Mouse (Mus musculus) left cerebral cortex, adult 18-20 months (tissue): ENCODE data around the gene Galnt7. TPM values are rescaled to one million over a fixed set of nuclear protein-coding genes. Genes with fewer than 3 reads are reported as not detected.
"Not testable (repeated sequence)": the region's sequence is repeated elsewhere in the genome, so short reads cannot be mapped to it uniquely, and the experiment has no call there.

ENCODE experiments used
- DNase-seq, 2 experiments: peaks; one replicate each; pipeline ENCODE4 v3.0.0; 2021 to 2022; ENCODE audit warnings: low spot score in 2 of 2, mixed read lengths in 1 of 2
- total RNA-seq, 2 experiments: library from RNA; stranded (reverse); gene quantifications; 2 replicates each; pipeline ENCODE4 v1.2.3; 2021

Gene Galnt7
- total RNA-seq, 2 experiments from 2014 or later = 10.2 to 12.3 TPM

- no peak for DNase-seq
Observed at GRCm38 (mm10) chr8:57540951-57541350, 111.9 kb downstream of the Galnt7 start.

GRCm38 (mm10) chr8:57540110-57540838 is 112.6 kb downstream of the Galnt7 start:
- DNase-seq = peak; percentile 72 to 80

- no peak for DNase-seq
Observed at GRCm38 (mm10) chr8:57538601-57539000, 114.2 kb downstream of the Galnt7 start.

DNA sequence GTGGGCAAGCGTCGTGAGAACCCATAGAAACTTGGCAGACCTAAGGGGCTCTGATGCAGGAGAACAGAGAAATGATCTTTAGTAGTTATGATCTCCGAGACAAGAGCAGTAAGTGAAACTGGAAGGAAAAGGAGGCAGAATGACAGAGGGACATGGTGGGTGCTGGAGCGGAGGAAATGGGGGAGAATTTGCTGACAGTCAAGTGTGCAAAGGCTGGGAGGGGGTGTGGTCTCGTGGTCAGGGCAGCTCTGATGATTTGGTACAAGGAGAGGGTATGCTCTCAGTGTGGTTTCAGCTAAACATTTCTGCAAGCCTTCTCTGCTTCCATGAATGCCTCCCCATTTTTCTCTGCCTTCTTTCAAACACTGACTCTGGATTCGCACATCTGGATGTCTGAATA is 116.7 kb downstream of the Galnt7 start:
- no peak for DNase-seq

DNA sequence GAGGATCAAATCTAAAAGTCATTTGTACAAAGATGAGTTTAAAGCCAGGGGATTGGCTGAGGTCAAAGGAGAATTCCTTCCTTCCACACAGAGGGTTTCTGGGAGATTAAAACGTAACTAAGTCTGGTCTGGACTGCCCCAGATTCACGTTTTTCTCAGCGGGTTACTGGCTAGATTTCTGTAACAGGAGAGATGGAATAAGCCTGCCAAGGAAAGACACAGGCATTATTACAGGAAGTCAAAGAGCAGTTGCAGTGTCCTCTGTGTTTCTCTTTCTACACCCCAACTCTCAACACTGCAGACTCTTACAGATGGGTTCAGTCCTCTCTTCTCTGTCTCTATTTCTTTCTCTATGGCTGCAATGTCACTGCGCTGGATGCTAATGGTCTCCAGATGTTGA is 118.3 kb downstream of the Galnt7 start:
- DNase-seq = no peak

DNA sequence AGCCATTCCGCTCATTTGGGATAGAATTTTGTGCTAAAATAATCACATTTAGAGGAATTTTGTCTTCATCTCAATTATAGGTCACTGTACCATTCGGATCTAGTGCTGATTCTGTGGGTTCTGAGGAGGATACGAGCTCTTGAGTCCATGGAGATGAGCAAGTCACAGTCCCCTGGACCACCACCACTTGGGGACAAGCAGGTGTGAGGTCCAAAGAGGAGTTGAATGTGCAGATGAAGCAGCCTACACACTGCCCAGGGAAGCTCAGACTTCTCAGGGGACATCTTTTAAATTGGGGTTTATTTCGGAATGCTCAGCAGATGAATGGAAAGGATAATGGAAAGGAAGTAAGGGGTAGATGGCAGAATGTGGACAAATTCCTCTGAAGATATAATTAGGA is 119.7 kb downstream of the Galnt7 start:
- DNase-seq = no peak

DNA sequence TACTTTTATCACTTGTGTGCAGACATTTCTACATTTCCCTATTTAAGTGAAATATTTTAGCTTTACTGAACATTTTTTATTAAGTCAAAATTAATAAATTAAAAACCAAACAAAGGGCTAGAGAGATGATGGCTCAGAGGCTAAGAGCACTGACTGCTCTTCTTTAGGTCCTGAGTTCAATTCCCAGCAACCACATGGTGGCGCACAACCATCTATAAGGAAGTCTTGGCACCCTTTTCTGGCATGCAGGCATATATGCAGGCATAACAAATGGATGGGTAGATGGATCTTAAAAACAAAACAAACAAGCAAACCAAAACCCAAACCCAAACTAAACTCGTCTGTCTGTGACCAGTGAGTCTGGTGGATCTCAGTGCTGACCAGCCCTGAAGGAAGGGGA is 120.6 kb downstream of the Galnt7 start:
- no peak for DNase-seq

- peak; percentile 80 to 84 for DNase-seq
Observed at GRCm38 (mm10) chr8:57530666-57531349, 122.0 kb downstream of the Galnt7 start.

DNA sequence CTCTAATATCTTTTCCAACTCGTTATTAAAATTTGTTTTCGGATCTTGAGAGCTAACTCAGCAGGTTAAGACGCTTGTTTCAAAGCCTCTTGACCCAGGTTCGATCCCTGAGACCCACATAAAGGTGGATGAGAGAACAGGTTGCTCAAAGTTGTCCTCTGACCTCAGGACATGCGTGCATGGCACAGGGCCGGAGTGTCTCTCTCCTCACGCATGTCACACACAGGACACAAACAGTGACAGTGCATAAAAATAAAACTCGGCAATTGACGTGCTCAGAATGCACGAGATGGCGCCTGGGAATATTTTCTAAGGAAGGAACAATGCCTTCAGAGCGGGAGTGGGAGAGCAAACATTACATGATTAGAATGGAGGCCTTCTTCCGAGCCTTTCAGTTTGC is 122.6 kb downstream of the Galnt7 start:
- DNase-seq = no peak

DNA sequence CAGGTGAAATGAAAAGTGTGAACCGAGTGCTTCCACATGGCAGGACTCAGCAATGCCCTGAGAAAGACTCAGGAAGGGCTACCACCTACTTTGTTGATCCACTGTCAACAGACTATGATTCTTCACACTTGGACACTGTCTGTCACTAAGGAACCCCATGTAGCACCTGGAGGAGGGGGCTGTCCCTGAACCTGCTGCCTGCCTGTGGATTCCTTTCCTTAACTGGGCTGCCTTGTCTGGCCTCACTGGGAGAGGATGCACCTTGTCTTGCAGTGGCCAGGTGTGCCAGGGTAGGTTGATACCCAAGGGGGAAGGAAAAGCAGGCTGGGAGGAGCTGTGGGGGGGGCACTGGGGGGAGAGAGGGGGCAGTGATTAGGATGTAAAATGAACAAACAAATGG is 124.8 kb downstream of the Galnt7 start:
- DNase-seq = no peak

DNA sequence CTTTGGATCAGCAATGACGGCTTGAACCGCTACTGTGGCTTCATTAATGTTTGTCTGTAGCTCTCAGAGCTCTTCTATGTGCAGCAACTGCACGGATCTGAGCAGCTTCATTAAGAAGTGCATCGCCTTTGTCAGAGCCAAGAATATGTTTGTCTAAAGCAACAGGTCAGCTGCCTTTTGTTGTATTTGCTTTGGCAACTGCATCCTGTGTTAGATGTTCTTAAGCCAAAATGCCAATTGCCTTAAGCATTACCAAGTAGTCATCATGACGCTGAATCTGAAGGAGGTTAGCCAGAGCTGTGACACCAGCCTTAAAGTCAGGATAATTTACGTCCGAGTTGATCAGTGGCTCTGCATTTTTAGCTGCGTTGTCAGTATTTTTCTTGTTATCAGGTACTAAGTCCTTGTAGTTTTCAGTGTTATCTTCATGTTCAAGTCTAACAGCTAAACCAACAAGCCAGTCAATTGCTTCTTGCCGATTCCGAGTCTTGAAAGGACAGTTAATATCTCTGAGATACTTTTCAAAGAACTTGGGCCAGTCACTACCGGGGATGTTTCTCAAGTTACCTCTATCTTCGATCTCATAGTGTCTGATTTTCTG is 132.5 kb downstream of the Galnt7 start:
- DNase-seq = no peak

DNA sequence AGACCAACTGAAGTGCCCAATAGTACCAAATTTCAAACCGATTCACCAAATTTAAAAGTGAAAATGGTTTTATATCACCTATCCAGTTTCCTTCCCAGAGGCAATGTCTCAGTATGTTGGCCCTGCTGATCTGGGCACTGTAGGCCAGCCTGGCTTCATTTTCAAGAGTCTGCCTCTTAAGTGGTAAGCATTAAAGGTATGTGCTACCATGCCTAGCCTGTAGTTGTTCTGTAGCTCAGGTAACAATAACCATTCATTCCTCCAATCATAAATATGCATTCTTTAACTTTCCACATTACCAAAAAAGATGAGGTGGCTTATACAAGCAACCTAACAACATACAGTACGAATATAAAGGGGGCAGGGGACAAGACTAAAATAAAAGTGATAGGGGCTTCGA is 135.1 kb downstream of the Galnt7 start:
- DNase-seq = no peak

GRCm38 (mm10) chr8:57516685-57517084 is 136.1 kb downstream of the Galnt7 start:
- not testable (repeated sequence) for DNase-seq

DNA sequence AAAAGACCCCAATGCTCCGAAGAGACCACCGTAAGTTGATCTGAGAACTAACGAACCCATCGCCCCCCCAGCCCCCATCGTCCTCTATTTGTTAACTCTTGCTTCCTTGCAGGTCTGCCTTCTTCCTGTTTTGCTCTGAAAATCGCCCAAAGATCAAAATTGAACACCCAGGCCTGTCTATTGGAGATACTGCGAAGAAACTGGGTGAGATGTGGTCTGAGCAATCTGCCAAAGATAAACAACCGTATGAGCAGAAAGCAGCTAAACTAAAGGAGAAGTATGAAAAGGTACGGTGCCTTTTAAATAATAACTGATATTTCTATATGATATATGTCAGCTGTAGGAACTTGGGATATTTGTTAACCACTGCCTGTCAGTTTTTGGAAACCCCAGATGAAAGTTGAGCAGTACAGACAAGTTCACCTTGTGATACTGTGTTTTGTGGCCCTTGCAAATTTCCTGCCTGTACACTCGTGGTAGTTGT is 139.6 kb downstream of the Galnt7 start:
- DNase-seq = not testable (repeated sequence)

GRCm38 (mm10) chr8:57512141-57513056 is 140.4 kb downstream of the Galnt7 start:
- DNase-seq = no peak

DNA sequence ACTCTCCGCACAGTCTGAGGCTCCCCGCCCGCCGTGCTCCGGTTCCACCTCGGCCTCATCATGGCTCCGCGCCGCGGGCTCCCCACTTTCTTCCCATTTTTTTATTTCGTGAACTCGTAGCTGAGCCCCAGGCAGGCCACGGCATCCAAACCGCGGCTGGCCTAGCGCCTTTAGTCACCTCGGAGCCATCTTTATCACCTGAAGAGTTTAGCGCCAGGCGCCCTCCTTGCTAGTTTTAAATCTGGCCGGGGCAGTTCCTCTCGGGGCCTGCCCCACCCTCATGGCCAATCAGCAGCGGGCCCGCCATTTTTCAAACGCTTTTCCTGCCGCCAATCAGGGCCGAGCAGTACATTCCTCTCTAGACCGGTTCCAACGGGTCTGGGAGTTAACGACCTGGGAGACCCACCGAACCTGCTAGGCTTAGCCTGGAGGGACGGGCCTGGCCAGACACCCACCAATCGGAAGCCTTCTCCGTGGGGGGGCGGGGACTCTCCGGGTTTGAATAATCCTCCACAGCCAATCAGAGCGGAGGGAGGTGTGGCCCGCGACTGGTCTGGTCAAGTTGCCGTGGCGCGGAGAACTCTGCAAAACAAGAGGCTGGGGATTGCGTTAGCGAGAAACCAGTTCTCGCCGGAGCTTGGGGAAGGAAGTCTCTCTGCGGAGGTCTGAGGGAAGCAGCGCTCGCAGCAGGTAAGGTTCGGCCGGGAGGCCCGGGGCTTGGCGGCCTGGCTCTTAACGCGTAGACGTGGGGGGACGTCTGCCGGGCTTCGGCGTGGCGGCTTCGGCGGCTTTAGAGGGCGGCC is 141.3 kb downstream of the Galnt7 start, which contains the start of gene Hmgb2:
Gene Hmgb2, plus strand, starts transcription at position 592 of the 803 bp plus-strand sequence.
- DNase-seq = peak; percentile 99

- no peak for DNase-seq
Observed at GRCm38 (mm10) chr8:57510791-57511315, 142.0 kb downstream of the Galnt7 start.

- DNase-seq = no peak
Observed at GRCm38 (mm10) chr8:57508657-57509056, 144.2 kb downstream of the Galnt7 start.

DNA sequence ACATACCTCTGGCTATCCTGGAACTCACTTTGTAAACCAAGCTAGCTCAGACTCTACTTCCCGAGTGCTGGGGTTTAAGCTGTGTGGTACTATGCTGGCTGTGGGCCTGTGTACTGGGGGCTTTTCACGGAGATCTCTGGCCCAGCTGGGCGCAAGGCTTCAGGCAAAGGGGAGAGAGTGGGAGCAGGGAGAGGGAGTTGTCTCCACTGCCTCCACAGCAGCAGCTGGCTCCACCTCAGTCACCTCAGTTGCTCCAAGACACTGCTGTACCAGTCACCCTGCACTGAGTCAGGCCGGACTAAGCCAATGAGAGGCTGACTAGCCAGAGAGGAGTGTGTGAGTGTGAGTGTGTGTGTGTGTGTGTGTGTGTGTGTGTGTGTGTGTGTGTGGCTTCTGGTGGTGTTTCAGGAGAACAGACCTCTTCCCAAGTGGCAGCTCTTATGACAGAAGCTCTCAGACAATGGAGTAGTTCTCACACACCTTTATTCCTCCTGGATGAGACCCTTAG is 145.2 kb downstream of the Galnt7 start:
- no peak for DNase-seq

DNA sequence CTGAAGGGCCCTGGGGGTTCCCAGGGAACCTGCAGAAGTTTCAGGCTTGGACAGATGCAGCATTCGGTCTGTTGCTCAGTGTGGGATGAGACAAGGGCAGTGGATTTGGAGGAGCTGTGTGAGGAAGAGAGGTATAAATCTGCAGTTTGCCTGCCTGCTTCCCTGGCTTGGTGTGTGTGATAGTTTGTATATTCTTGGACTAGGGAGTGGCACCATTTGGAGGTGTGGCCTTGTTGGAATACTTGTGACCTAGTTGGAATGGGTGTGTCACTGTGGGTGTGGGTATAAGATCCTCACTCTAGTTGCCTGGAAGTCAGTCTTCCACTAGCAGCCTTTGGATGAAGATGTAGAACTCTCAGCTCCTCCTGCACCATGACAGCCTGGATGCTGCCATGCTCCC is 147.3 kb downstream of the Galnt7 start:
- DNase-seq = not testable (repeated sequence)
